Mouse (Mus musculus) ES-E14 (cell line): Measurements from ENCODE around the gene Cxcl3. TPM values are rescaled to one million over a fixed set of nuclear protein-coding genes. Genes with fewer than 3 reads are reported as not detected.

ENCODE experiments used
- DNase-seq: peaks from one replicate; pipeline ENCODE4 v3.0.0-alpha.2; 2013; ENCODE audit warnings: low read depth, low spot score
- H3K27ac ChIP-seq: 2 replicates; pipeline ENCODE4 v1.5.1; 2012; ENCODE audit warnings: low read depth, mild to moderate bottlenecking, low read length, moderate library complexity, mixed read lengths; ENCODE audit not compliant: poor library complexity, insufficient read depth, severe bottlenecking
- H3K36me3 ChIP-seq: 2 replicates; pipeline ENCODE4 v1.6.1; 2012; ENCODE audit warnings: mild to moderate bottlenecking, low read length, moderate library complexity, mixed read lengths; ENCODE audit not compliant: control insufficient read depth, poor library complexity, insufficient read depth, severe bottlenecking
- H3K4me1 ChIP-seq, 2 experiments: fragments of 150-350 bp in 1 of 2; sonication (generic) in 1 of 2; 2 replicates each; pipeline ENCODE4 v1.6.1; 2012; ENCODE audit warnings: low read length in 2 of 2, mild to moderate bottlenecking in 1 of 2, mixed read lengths in 1 of 2; ENCODE audit not compliant: control insufficient read depth in 2 of 2, insufficient read depth in 2 of 2, poor library complexity in 1 of 2
- H3K4me3 ChIP-seq, 2 experiments: fragments of 150-350 bp in 1 of 2; sonication (generic) in 1 of 2; 2 replicates each; pipeline ENCODE4 v1.5.1; 2012; ENCODE audit warnings: low read length in 2 of 2, low read depth in 1 of 2, mild to moderate bottlenecking in 1 of 2, mixed read lengths in 1 of 2; ENCODE audit not compliant: insufficient read depth in 1 of 2, poor library complexity in 1 of 2, severe bottlenecking in 1 of 2
- H3K9ac ChIP-seq: 2 replicates; pipeline ENCODE4 v1.6.1; 2012; ENCODE audit warnings: low read depth, mild to moderate bottlenecking, low read length, mixed read lengths; ENCODE audit not compliant: poor library complexity, insufficient read depth, severe bottlenecking
- H3K9me3 ChIP-seq: fragments of 150-350 bp; sonication (generic); 2 replicates; pipeline ENCODE4 v1.6.1; 2012; ENCODE audit warnings: low read depth, mild to moderate bottlenecking, low read length; ENCODE audit not compliant: control insufficient read depth, insufficient read depth
- CHD2 ChIP-seq: IDR thresholded peaks from 2 replicates; pipeline ENCODE4 v1.6.1; 2014; ENCODE audit warnings: mild to moderate bottlenecking, low read depth, low read length, inconsistent platforms
- HCFC1 ChIP-seq: IDR thresholded peaks from 2 replicates; pipeline ENCODE4 v1.6.1; 2012; ENCODE audit warnings: low read length, inconsistent platforms, borderline replicate concordance; ENCODE audit not compliant: insufficient read depth
- MAFK ChIP-seq: IDR thresholded peaks from 2 replicates; pipeline ENCODE4 v1.6.1; 2014; ENCODE audit warnings: mild to moderate bottlenecking, low read depth, low read length, inconsistent platforms; ENCODE audit not compliant: insufficient read depth
- ZC3H11A ChIP-seq: IDR thresholded peaks from 2 replicates; pipeline ENCODE4 v1.6.1; 2012; ENCODE audit warnings: low read depth, mild to moderate bottlenecking, inconsistent platforms, low read length, borderline replicate concordance
- ZNF384 ChIP-seq: IDR thresholded peaks from 2 replicates; pipeline ENCODE4 v1.6.1; 2012; ENCODE audit warnings: low read depth, low read length, inconsistent platforms
- in situ Hi-C, 2 experiments: fragments of 600-800 bp; cut with MboI; formaldehyde crosslinking; loops; one replicate each; pipeline ENCODE4 v1.15.1; 2025; ENCODE audit warnings: low sequenced_read_pairs in 2 of 2, inconsistent platforms in 1 of 2; ENCODE audit not compliant: unreplicated experiment in 2 of 2
- total RNA-seq: library from RNA; depleted of rRNA; stranded (reverse); fragments of 300-350 nt; gene quantifications from 2 replicates; pipeline ENCODE4 v1.2.3, GENCODE M21; 2012; rRNA removed

Cxcl3 gene
- total RNA-seq, 1 experiment: not detected

GRCm38 (mm10) chr5:90838582-90838981 lies 52.7 kb downstream of the Cxcl3 start:
- no peaks in the 10 kb centered on the region for H3K9me3 ChIP-seq

More at GRCm38 (mm10) chr5:90838582-90838981, 52.7 kb downstream of the Cxcl3 start:
- DNase-seq: no peak
- H3K9ac ChIP-seq: no peak overlapping the region
- H3K36me3 ChIP-seq: no peaks in the 10 kb centered on the region
- H3K4me1 ChIP-seq: no peaks in the 10 kb centered on the region
- no peak overlapping the region for H3K27ac ChIP-seq
- H3K4me3 ChIP-seq: no peak overlapping the region
- in situ Hi-C loops: no loop called here
- TF ChIP-seq ZC3H11A: no peak
- TF ChIP-seq CHD2: no peak
- no peak for TF ChIP-seq MAFK
- no peak for TF ChIP-seq HCFC1
- TF ChIP-seq ZNF384: no peak

Other genes starting within 250 kb of the Cxcl3 start
- gene 5830473C10Rik, start 225.0 kb upstream of the Cxcl3 start, total RNA-seq: not detected in 2 replicates
- gene Rassf6, start 145.4 kb upstream of the Cxcl3 start, total RNA-seq: 1.3 and 1.7 TPM in 2 replicates
- 0.18 and 0.21 TPM in 2 replicates for gene Cxcl5, start 26.7 kb upstream of the Cxcl3 start, total RNA-seq
- 1.2 TPM in 2 replicates for gene Ppbp, start 17.6 kb upstream of the Cxcl3 start, total RNA-seq
- not detected in 2 replicates for gene Pf4, start 13.7 kb upstream of the Cxcl3 start, total RNA-seq
- not detected in 2 replicates for gene Cxcl15, start 8.4 kb downstream of the Cxcl3 start, total RNA-seq
- gene Cxcl1, start 105.1 kb downstream of the Cxcl3 start, total RNA-seq: 0.45 TPM in 1 of 2 replicates, not detected in the other
- gene Cxcl2, start 117.8 kb downstream of the Cxcl3 start, total RNA-seq: not detected in 2 replicates
- gene Mthfd2l, start 145.0 kb downstream of the Cxcl3 start, total RNA-seq: 4.0 and 4.8 TPM in 2 replicates
- not detected in 2 replicates for gene Epgn, start 241.4 kb downstream of the Cxcl3 start, total RNA-seq